Mouse (Mus musculus) forebrain, embryonic 12.5 days (tissue): ENCODE measurements around the gene Col6a4. TPM values are rescaled to one million over a fixed set of nuclear protein-coding genes. Genes with fewer than 3 reads are reported as not detected.

Experiments
- ATAC-seq: fragments of 200-750 bp; cut with Nextera tagmentation; 2 replicates; pipeline ENCODE4 v1.8.0; 2017; ENCODE audit warnings: moderate TSS enrichment; ENCODE audit not compliant: low FRiP score
- H3K27ac ChIP-seq: fragments of 300-500 bp; sonication (generic); 2 replicates; pipeline ENCODE4 v1.5.1; 2016; ENCODE audit warnings: mild to moderate bottlenecking
- H3K27me3 ChIP-seq: fragments of 300-500 bp; sonication (generic); 2 replicates; pipeline ENCODE4 v1.6.1; 2016; ENCODE audit warnings: mild to moderate bottlenecking
- H3K36me3 ChIP-seq: fragments of 300-500 bp; sonication (generic); replicated peaks from 2 replicates; pipeline ENCODE4 v1.6.1; 2016; ENCODE audit warnings: mild to moderate bottlenecking
- H3K4me1 ChIP-seq: fragments of 300-500 bp; sonication (generic); 2 replicates; pipeline ENCODE4 v1.6.1; 2016
- H3K4me2 ChIP-seq: fragments of 300-500 bp; sonication (generic); 2 replicates; pipeline ENCODE4 v1.6.1; 2016; ENCODE audit warnings: mild to moderate bottlenecking, moderate library complexity
- H3K4me3 ChIP-seq: fragments of 300-500 bp; sonication (generic); replicated peaks from 2 replicates; pipeline ENCODE4 v1.5.1; 2016; ENCODE audit warnings: mild to moderate bottlenecking
- H3K9ac ChIP-seq: fragments of 300-500 bp; sonication (generic); 2 replicates; pipeline ENCODE4 v1.6.1; 2016; ENCODE audit warnings: mild to moderate bottlenecking
- H3K9me3 ChIP-seq: fragments of 300-500 bp; sonication (generic); 2 replicates; pipeline ENCODE4 v1.6.1; 2016
- WGBS: fragments of 180-500 bp; shearing (Covaris S2); methylation state at CpG from one replicate; pipeline ENCODE4 v1.1.7; 2016; 5-methylcytosine and 5-hydroxymethylcytosine counted together
- polyA plus RNA-seq: library from polyadenylated mRNA; unstranded; fragments of >200 nt; fragmentation: Nextera tagmentation; extraction: Ambion mirVana; gene quantifications from 2 replicates; pipeline ENCODE4 v1.2.1, GENCODE M21; 2016

The Col6a4 gene
- polyA plus RNA-seq, 1 experiment from 2014 or later, result 0.27 TPM

DNA sequence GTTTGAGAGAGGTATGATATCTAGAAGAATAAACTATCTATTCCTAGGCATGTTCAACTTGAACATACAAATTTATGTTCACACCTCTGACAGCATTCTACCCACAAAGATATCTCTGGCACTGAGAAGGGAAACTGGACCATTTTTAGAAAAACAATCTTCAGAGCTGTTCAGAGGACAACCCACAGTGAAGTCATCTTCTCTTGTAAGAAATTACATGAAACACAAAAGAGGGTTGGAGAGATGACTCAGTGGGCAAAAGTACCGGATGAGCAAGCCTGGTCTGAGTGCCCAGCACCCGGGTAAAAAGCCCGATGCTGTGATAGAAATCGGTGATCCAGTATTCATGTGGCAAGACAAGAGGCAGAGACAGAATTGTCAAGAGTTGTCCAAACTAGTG is 43.1 kb downstream of the Col6a4 start:
- Histone ChIP-seq H3K9me3 (no peaks in the 10 kb centered on the region), H3K4me3 (no peak overlapping the region), H3K27me3 (no peaks in the 10 kb centered on the region), H3K36me3 (no peaks in the 10 kb centered on the region), H3K4me2 (no peak overlapping the region), H3K9ac (no peak overlapping the region), H3K4me1 (no peaks in the 10 kb centered on the region), H3K27ac (no peak overlapping the region)
- ATAC-seq, result no peak
- WGBS, result 91% methylated on average over 4 of the region's 4 CpGs

DNA sequence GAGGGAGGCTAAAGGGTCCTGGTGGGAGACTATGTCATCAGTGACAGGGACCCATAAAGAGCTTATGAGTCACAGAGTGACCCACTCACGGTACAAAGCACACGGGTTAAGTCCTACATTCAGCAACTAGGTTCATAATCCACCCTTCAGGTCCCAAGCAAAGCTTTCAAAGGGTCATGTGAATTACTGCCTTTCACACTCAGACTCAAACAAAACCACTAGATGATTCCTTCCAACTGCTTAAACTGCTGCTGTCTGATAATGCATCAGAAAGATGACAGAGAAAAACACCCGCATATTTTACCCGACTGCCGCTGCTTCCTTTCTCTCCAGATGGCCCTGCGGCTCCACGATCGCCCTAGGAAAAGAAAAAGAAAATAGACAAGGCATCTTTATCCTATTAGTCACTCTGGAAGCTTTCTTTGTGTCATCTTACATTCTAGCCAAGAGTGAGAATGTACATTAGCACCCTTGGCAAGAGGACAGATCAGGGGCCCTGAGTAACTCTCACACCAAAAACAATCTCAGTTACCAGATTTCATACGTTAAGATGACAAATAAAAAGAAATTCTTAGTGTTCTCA is 52.6 kb downstream of the Col6a4 start:
- H3K4me3 ChIP-seq, result no peak overlapping the region
- WGBS, result 72% methylated on average over 9 of the region's 9 CpGs
- H3K9me3 ChIP-seq, result no peaks in the 10 kb centered on the region
- H3K27me3 ChIP-seq, result no peaks in the 10 kb centered on the region
- H3K9ac ChIP-seq, result no peak overlapping the region
- no peak overlapping the region for H3K27ac ChIP-seq
- no peaks in the 10 kb centered on the region for H3K36me3 ChIP-seq
- H3K4me2 ChIP-seq, result no peak overlapping the region
- ATAC-seq, result no peak
- peaks cover 12% of the 10 kb centered on the region; the same call in 1 of the 2 replicates for H3K4me1 ChIP-seq

DNA sequence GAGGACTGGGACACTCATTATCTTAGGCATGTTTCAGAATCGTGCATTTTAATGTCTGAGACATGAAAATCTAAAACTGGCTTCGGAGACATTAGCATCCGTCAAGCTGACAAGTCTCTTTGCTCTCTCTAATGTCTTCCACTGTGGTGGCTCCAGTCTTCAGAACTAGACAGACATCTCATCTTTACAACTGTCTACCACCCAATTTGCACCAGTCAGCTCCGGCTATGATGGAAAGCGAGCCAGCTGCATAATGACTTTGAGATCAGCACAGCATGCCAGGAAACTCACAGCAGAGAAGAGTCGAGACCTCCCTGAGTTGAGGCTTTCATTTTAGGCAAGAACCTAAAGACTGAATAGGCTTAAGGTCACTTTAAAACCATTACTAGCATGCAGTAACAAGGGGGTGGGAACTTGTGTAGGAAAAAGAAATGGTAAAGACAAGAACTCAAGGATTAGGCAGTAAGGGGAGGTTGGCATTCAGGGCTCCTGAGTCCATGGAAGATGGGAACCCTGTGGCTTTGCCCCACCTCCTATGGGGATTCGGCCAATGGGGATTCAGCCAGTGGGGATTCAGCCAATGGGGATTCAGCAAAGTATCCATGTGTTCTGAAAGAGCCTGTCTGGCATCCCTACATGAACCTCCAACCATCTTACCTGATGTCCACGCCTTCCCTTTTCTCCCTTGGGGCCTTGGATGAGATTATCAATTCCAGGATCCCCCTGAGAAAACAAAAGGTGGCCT is 56.5 kb downstream of the Col6a4 start:
- Histone ChIP-seq H3K27ac (no peak overlapping the region), H3K27me3 (no peaks in the 10 kb centered on the region), H3K4me1 (peaks cover 12% of the 10 kb centered on the region; the same call in 1 of the 2 replicates), H3K9ac (no peak overlapping the region), H3K4me3 (no peak overlapping the region), H3K36me3 (no peaks in the 10 kb centered on the region), H3K4me2 (no peak overlapping the region), H3K9me3 (no peaks in the 10 kb centered on the region)
- ATAC-seq, result no peak
- 75% methylated on average over 8 of the region's 8 CpGs for WGBS

DNA sequence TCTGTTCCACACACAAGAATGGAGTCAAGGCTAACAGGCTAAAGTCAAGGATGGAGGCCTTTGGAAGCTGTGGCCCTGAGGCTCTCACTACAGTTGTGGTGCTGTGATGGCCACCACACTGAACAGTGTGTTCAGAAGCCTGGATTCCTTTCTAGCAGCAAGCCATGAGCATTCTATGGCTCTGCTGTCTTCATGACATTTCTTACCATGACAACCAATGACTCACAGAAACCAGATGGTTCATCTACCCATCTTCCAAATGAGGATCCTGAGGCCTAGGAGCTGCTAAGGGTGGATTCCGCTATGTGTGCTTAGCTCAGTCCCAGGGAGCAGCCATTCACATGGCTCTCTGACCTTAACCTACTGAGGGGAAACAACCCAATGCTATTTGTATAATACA is 57.3 kb downstream of the Col6a4 start:
- ATAC-seq, result no peak
- Histone ChIP-seq H3K27me3 (no peaks in the 10 kb centered on the region), H3K27ac (no peak overlapping the region), H3K4me2 (no peak overlapping the region), H3K36me3 (no peaks in the 10 kb centered on the region), H3K9ac (no peak overlapping the region), H3K4me3 (no peak overlapping the region), H3K9me3 (no peaks in the 10 kb centered on the region), H3K4me1 (peaks cover 7% of the 10 kb centered on the region; the same call in 1 of the 2 replicates)
- WGBS, result 76% methylated on average over 1 of the region's 1 CpGs

DNA sequence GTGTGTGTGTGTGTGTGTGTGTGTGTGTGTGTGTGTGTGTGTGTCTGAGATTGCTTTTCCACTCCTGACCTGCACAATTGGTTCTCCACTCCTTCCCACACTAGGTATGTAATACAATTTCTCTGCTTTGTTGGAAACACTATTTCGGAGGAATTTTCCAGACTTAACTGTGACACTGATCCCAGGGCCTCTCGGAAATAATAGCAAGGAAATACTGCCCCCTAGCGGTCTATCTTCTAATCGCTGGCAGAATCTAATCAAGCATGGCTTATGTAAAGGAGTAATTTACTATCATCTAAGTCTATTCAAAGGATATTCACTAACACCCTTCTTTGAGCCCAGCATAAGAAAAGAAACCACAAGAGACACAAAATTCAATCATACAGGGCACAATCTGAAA is 57.7 kb downstream of the Col6a4 start:
- no peak for ATAC-seq
- Histone ChIP-seq H3K27me3 (no peaks in the 10 kb centered on the region), H3K4me2 (no peak overlapping the region), H3K36me3 (no peaks in the 10 kb centered on the region), H3K9me3 (no peaks in the 10 kb centered on the region), H3K4me1 (peaks cover 3% of the 10 kb centered on the region; the same call in 1 of the 2 replicates), H3K9ac (no peak overlapping the region), H3K27ac (no peak overlapping the region), H3K4me3 (no peak overlapping the region)
- 5% methylated on average over 4 of the region's 4 CpGs for WGBS

DNA sequence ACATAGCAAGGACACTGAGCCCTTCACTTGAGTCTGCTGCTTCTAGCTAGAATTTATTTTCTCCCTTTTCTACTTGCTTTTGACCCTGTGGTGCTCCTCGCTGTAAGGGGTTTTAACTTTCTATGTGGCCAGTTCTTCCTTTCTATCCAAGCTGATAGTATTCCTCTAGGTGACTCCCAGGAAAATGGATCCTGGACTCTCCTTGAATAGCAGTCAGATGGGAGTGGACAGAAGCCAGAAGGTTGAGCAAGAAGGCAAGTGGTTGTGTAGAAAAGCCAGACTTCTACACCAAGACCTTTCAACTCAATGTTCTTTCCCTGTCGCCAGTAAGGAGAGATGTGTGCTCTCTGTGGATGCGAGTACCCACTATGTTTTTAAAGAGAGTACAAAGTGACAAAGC is 80.9 kb downstream of the Col6a4 start:
- H3K36me3 ChIP-seq, result no peaks in the 10 kb centered on the region
- H3K4me2 ChIP-seq, result no peak overlapping the region
- 92% methylated on average over 3 of the region's 3 CpGs for WGBS
- no peak overlapping the region for H3K27ac ChIP-seq
- H3K9me3 ChIP-seq, result no peaks in the 10 kb centered on the region
- no peaks in the 10 kb centered on the region for H3K27me3 ChIP-seq
- H3K4me1 ChIP-seq, result no peaks in the 10 kb centered on the region
- H3K4me3 ChIP-seq, result no peak overlapping the region
- ATAC-seq, result no peak
- H3K9ac ChIP-seq, result no peak overlapping the region

DNA sequence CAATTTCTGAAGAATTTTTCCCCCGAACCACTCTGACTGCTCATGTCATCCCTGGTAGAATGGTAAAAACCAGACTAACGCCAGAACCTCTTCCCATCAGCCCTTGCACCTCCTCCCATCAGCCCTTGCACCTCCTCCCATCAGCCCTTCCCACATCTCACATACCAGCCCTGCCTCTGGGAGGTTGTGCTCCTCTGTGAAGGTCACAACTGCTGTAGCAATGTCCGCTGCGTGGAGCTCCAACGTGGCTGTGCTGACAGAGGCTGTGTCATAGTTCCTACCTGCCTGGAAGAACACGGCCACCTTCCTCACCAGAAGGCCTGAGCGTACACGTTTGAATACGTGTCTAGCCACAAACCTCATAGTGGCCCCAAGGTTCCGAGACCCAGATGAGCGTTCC is 83.4 kb downstream of the Col6a4 start:
- Histone ChIP-seq H3K36me3 (no peaks in the 10 kb centered on the region), H3K9ac (no peak overlapping the region), H3K27ac (no peak overlapping the region), H3K4me1 (no peaks in the 10 kb centered on the region), H3K9me3 (no peaks in the 10 kb centered on the region), H3K27me3 (no peaks in the 10 kb centered on the region), H3K4me3 (no peak overlapping the region), H3K4me2 (no peak overlapping the region)
- 91% methylated on average over 11 of the region's 11 CpGs for WGBS
- ATAC-seq, result no peak

DNA sequence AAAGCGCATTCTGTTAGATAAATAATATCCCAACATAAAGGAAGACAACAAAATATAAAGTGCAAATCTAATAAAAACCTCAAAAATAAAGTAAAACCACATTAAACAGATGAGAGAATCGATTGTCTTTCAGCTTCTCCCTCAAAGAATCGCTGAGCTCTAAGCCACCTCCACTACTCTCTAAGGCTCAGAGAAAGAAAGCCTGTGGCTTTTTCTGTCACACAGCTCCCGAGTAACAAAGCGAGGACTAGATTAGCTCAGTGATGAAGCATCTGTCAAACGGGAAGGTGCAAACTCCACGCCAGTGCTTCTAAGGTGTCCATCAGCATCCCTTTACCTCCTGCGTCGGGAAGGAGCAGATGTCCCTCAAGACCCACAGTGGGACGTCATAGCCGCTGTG is 98.6 kb downstream of the Col6a4 start:
- Histone ChIP-seq H3K4me1 (no peaks in the 10 kb centered on the region), H3K27ac (no peak overlapping the region), H3K36me3 (no peaks in the 10 kb centered on the region), H3K9ac (no peak overlapping the region), H3K27me3 (no peaks in the 10 kb centered on the region), H3K4me2 (no peak overlapping the region), H3K9me3 (no peaks in the 10 kb centered on the region), H3K4me3 (no peak overlapping the region)
- ATAC-seq, result no peak
- WGBS, result 57% methylated on average over 11 of the region's 11 CpGs

DNA sequence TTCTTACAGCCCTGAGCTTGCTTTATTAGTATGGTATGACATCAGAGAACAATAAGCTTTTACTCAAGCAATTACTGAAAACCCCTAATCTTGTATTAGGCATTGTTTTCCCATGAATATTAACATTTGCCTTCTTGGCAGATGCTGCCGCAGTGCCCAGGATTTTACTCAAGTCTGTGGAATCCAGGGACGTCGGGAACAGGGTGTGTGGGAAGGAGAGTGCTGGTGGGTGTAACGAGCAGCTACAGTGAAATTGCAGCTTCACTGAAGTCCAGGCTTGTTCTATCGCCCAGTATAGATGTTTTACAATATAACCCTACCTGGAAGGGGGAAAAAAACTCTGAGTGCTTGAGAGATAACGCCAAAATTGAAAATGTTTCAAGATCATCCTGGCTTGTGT is 104.2 kb downstream of the Col6a4 start:
- no peak for ATAC-seq
- H3K4me3 ChIP-seq, result no peak overlapping the region
- no peaks in the 10 kb centered on the region for H3K36me3 ChIP-seq
- H3K27me3 ChIP-seq, result no peaks in the 10 kb centered on the region
- H3K27ac ChIP-seq, result no peak overlapping the region
- H3K4me2 ChIP-seq, result no peak overlapping the region
- H3K9me3 ChIP-seq, result no peaks in the 10 kb centered on the region
- H3K9ac ChIP-seq, result no peak overlapping the region
- no peaks in the 10 kb centered on the region for H3K4me1 ChIP-seq
- WGBS, result 76% methylated on average over 6 of the region's 6 CpGs

DNA sequence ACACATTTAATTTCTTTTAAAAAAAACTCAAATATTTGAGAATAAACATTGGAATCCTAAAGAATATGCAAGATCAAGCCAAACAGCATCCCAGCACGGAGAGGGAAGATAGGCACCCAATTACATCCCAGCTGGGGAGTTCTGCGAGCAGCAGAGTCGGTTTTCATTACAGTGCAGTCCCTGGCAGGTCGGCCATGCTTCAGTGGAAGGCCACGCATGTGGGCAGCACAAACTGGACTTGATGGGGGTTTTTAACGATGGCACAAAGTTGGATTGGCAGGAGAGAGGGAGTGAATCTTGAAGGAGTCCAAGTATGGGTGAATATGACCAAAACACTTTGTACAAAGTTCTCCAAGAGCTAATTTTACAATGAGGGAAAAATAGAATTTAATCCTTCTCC is 106.5 kb downstream of the Col6a4 start:
- Histone ChIP-seq H3K27ac (no peak overlapping the region), H3K9me3 (no peaks in the 10 kb centered on the region), H3K4me3 (no peak overlapping the region), H3K4me2 (no peak overlapping the region), H3K27me3 (no peaks in the 10 kb centered on the region), H3K36me3 (no peaks in the 10 kb centered on the region), H3K9ac (no peak overlapping the region), H3K4me1 (peaks cover 5% of the 10 kb centered on the region)
- ATAC-seq, result no peak
- 77% methylated on average over 6 of the region's 6 CpGs for WGBS

DNA sequence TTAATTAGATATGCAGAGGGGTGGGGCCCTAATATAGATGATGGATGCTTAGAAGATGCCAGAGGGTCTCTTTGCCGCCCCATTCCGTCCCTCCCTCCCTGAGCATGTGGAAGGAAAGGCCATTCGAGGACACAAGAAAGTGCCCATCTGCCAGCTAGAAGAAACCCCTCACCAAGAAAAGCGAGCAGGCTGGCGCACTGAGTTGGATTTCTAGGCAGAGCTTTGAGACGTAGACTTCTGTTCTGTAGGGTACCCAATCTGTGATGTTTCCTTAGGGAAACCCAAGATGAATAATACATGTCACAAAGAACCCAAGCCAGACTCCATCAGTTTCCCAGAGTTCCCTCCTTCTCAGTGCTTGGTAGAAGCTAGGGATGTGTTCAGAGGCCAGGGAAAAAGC is 107.1 kb downstream of the Col6a4 start:
- H3K36me3 ChIP-seq, result no peaks in the 10 kb centered on the region
- 87% methylated on average over 6 of the region's 6 CpGs for WGBS
- no peak for ATAC-seq

DNA sequence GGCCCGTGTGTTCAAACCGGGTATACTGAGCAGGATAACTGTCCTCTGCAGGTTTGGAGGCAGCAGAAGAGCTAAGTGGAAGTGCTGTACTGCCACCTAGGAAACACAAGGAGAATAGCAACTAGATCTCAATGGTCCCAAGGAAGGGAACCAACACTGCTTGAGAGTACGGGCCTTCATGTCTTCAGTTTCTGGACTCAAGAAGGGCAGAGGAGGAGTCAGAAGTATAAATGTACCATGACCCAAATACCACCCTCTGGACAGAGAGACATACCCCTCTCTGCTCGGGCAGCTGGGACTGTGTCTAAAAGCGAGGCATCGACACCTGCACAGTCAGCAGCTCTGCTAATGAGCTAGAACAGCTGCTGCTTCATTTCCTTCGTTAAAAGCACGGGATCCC is 108.5 kb downstream of the Col6a4 start:
- Histone ChIP-seq H3K9ac (no peak overlapping the region), H3K27ac (no peak overlapping the region), H3K4me2 (no peak overlapping the region), H3K36me3 (no peaks in the 10 kb centered on the region), H3K9me3 (no peaks in the 10 kb centered on the region), H3K27me3 (no peaks in the 10 kb centered on the region), H3K4me1 (peaks cover 9% of the 10 kb centered on the region), H3K4me3 (no peak overlapping the region)
- WGBS, result 63% methylated on average over 8 of the region's 8 CpGs
- no peak for ATAC-seq

More for the DNA sequence above, 107.1 kb downstream of the Col6a4 start:
- Histone ChIP-seq H3K4me3 (no peak overlapping the region), H3K4me1 (peaks cover 9% of the 10 kb centered on the region), H3K4me2 (no peak overlapping the region), H3K27me3 (no peaks in the 10 kb centered on the region), H3K9me3 (no peaks in the 10 kb centered on the region), H3K27ac (no peak overlapping the region), H3K9ac (no peak overlapping the region)

DNA sequence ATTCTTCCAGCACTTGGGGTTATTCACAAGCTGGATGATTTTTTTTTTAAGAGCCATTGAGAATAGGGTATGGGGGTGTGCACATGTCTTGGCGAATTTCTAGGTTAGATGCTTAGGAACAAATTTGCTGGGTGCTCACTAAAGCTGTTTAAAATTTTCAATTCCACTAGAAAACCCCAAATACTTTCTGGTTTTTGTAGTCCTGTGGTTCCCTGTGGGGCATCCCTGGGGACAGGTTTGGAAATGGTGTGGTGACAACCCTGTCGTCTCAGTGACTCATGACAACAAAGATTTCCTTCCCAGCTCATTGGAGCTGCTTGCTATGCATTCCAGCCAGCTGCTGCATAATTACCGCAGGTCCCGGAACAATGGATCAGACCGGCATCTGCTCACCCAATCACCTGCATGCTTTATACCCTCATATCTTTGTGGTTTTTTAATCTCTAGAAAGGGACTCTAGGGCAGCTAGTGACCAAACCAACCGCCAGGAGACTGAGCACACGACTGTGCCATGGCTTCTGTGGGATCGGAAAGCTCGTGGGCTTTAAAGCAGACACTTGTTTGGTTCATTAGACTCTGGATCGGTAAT is 111.6 kb downstream of the Col6a4 start:
- WGBS, result 11% methylated on average over 10 of the region's 10 CpGs
- peak overlapping the region; percentile 20; the same call in 1 of the 2 replicates for H3K4me3 ChIP-seq
- H3K27ac ChIP-seq, result peak overlapping the region; percentile 32

More for the DNA sequence above, 111.6 kb downstream of the Col6a4 start:
- H3K36me3 ChIP-seq, result no peaks in the 10 kb centered on the region
- H3K9ac ChIP-seq, result no peak overlapping the region
- no peaks in the 10 kb centered on the region for H3K9me3 ChIP-seq
- H3K4me1 ChIP-seq, result peaks cover 9% of the 10 kb centered on the region
- H3K4me2 ChIP-seq, result peak overlapping the region; percentile 46
- peak; percentile 77; the same call in 1 of the 2 replicates for ATAC-seq
- H3K27me3 ChIP-seq, result no peaks in the 10 kb centered on the region
